ENCODE assay signal across 30 mouse cellular contexts in the genomic region with DNA sequence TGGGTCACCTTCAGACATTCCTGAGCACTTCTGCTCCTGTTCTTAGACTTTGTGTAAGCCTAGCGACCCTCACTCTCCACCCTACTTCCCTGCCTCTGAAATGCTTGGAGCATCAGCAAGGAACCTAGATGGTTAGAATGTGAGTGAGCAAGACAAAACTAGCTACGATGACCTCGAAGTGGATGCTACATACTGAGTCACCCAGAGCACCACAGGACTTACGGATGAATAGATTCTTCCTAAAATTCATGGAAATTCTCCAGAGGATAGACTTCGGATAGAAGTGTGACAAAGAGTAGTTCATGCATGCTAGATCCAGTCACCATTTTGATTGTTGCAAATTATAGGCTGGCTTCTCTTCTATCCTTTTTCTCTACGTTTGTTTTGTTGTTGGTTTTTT. TPM values are rescaled to one million over a fixed set of nuclear protein-coding genes. Genes with fewer than 3 reads are reported as not detected.
DNase-seq lines count a peak whose midpoint lies in the region; ATAC-seq and TF ChIP-seq lines count a peak whose summit lies in the region.
"Had no signal": no experiment of that assay in that cellular context is flagged by ENCODE, and none has a peak within 500 bp of the region (broad histone marks: within the 10 kb centered on the region; RNA-seq: fewer than 3 reads in every experiment).

No protein-coding gene starts in this region.

- ATAC-seq in forebrain, embryonic 16.5 days, result no peak
- no peak for ATAC-seq in erythroblast, adult 5-6 weeks (replicated peaks; ENCODE audit: low FRiP score, poor library complexity, severe bottlenecking)
- ATAC-seq in inflammation-experienced regulatory T-cells, adult 6 months, result no peak
- ATAC-seq: activated CD4-positive, CD25-positive, alpha-beta regulatory T cell, adult 4 months; forebrain, embryonic 13.5 days; forebrain, postnatal 0 days; hindbrain, postnatal 0 days; intestine, postnatal 0 days had no signal

- H3K9ac ChIP-seq in forebrain, embryonic 16.5 days (replicated peaks; ENCODE audit: low read depth, low read length), result no peak overlapping the region
- H3K9ac ChIP-seq: embryonic facial prominence, embryonic 12.5 days; forebrain, embryonic 13.5 days; forebrain, postnatal 0 days; heart, embryonic 13.5 days; hindbrain, embryonic 14.5 days had no signal

- no peak overlapping the region for H3K4me3 ChIP-seq in embryonic fibroblast, embryonic 13.5 days (ENCODE audit: insufficient read depth, low read length)
- H3K4me3 ChIP-seq in forebrain, embryonic 16.5 days (replicated peaks; ENCODE audit: low read length), result no peak overlapping the region
- H3K4me3 ChIP-seq: embryonic facial prominence, embryonic 12.5 days; erythroblast, embryonic 14.5 days; forebrain, embryonic 13.5 days; gastrocnemius, adult 2 months; heart, adult 2 months; heart, embryonic 10.5 days; heart, embryonic 13.5 days had no signal

- H3K36me3 ChIP-seq in forebrain, embryonic 16.5 days (ENCODE audit: control insufficient read depth, insufficient read depth), result no peaks in the 10 kb centered on the region
- H3K36me3 ChIP-seq: embryonic facial prominence, embryonic 12.5 days; G1E; heart, embryonic 10.5 days; heart, embryonic 13.5 days had no signal

- 78% methylated on average over 6 of the region's 6 CpGs for WGBS in forebrain, embryonic 16.5 days

- peaks cover 12% of the 10 kb centered on the region; the same call in 1 of the 2 replicates for H3K4me1 ChIP-seq in embryonic fibroblast, embryonic 13.5 days (ENCODE audit: control insufficient read depth, insufficient read depth, low read length)
- no peaks in the 10 kb centered on the region for H3K4me1 ChIP-seq in forebrain, embryonic 16.5 days (replicated peaks; ENCODE audit: control insufficient read depth, insufficient read depth, low read length)
- H3K4me1 ChIP-seq: embryonic facial prominence, embryonic 12.5 days; forebrain, embryonic 13.5 days; heart, embryonic 10.5 days; heart, embryonic 13.5 days had no signal

- peak overlapping the region; percentile 97 for H3K27ac ChIP-seq in embryonic fibroblast, embryonic 13.5 days (ENCODE audit: insufficient read depth, low read length)
- H3K27ac ChIP-seq in forebrain, embryonic 16.5 days (ENCODE audit: low read length), result no peak overlapping the region
- H3K27ac ChIP-seq: embryonic facial prominence, embryonic 12.5 days; forebrain, embryonic 13.5 days; gastrocnemius, adult 2 months; heart, adult 2 months; heart, embryonic 10.5 days; heart, embryonic 13.5 days; hindbrain, embryonic 14.5 days; hindbrain, postnatal 0 days had no signal

- TF ChIP-seq CTCF in embryonic fibroblast, embryonic 13.5 days (IDR thresholded peaks at IDR 0.05; ENCODE audit: borderline replicate concordance, insufficient read depth, low read length), result no peak

- H3K27me3 ChIP-seq in forebrain, embryonic 16.5 days (replicated peaks; ENCODE audit: control insufficient read depth, insufficient read depth, low read length), result no peaks in the 10 kb centered on the region
- H3K27me3 ChIP-seq: embryonic facial prominence, embryonic 12.5 days; forebrain, embryonic 13.5 days; heart, embryonic 13.5 days had no signal

- DNase-seq in heart, adult 11 months, result peak; percentile 12
- no peak for DNase-seq in heart, adult 18-20 months
- DNase-seq in Muller cell, postnatal 12 days (ENCODE audit: inconsistent ontology term), result peak; percentile 21
- DNase-seq in R1 (ENCODE audit: low read depth, low spot score), result peak; percentile 37
- DNase-seq: adrenal gland, adult 8-10 months; adrenal gland, postnatal 25 days; cerebellum, adult 11-12 months; cerebellum, adult 8-10 months; cerebellum, postnatal 36 days; forebrain, postnatal 0 days; gastrocnemius, adult 2 months; gastrocnemius, postnatal 14 days; heart, adult 2 months; heart, postnatal 14 days; heart, postnatal 4 days; kidney, adult 2 months had no signal

- no peak overlapping the region for H3K4me2 ChIP-seq in forebrain, embryonic 16.5 days (ENCODE audit: low read length)
- H3K4me2 ChIP-seq: embryonic facial prominence, embryonic 12.5 days; forebrain, embryonic 13.5 days; heart, embryonic 13.5 days; hindbrain, embryonic 14.5 days had no signal

- H3K9me3 ChIP-seq in forebrain, embryonic 16.5 days (ENCODE audit: control insufficient read depth, low read length), result no peaks in the 10 kb centered on the region
- H3K9me3 ChIP-seq: forebrain, embryonic 13.5 days; heart, embryonic 10.5 days; heart, embryonic 13.5 days had no signal

- TF ChIP-seq POLR2A in embryonic fibroblast, embryonic 13.5 days (IDR thresholded peaks at IDR 0.05; ENCODE audit: low read depth, low read length), result no peak

RNA-seq across cellular contexts. Expression of gene Ptgs2, which starts 30.2 kb away (rescaled TPM):
- total RNA-seq in heart, adult 18-20 months (2021), result under 1 TPM; 0.52 to 0.69 TPM
- polyA plus RNA-seq in embryonic fibroblast, embryonic 13.5 days (2011; ENCODE audit: insufficient read length, low read depth, missing spikeins), result 60.3 and 202 TPM in 2 replicates
- not detected in 2 replicates for polyA plus RNA-seq in forebrain, embryonic 16.5 days (2015; fragmentation: Nextera tagmentation; extraction: Ambion mirVana)
- 0.42 TPM in 1 of 2 replicates, not detected in the other for total RNA-seq in erythroblast, adult 5-6 weeks (2015; ENCODE audit: low replicate concordance)
- total RNA-seq in erythroblast, adult 5-6 weeks (2017; ENCODE audit: low replicate concordance), result 0.09 and 0.28 TPM in 2 replicates
- not detected for polyA plus RNA-seq in inflammation-experienced regulatory T-cells, adult 6 months (2017; shearing (Covaris generic))
- total RNA-seq: G1E had no signal
- polyA plus RNA-seq: activated CD4-positive, CD25-positive, alpha-beta regulatory T cell, adult 4 months; erythroblast, embryonic 14.5 days; forebrain, embryonic 13.5 days; G1E had no signal

Comparison
In these comparisons a context has a peak if more than half of its experiments do, and no peak if none do; other contexts are left out.
1. DNase-seq: peak in heart, adult 11 months (single experiment), Muller cell, postnatal 12 days (single experiment) and R1 (single experiment); none in heart, adult 18-20 months (0 of 2).
2. RNA of gene Ptgs2, which starts 30.2 kb away (polyA plus RNA-seq): 60.3 to 202 TPM in embryonic fibroblast, embryonic 13.5 days; not detected in forebrain, embryonic 16.5 days and not detected in inflammation-experienced regulatory T-cells, adult 6 months; every median in the first group is over 10 times any median in the second.